Mouse (Mus musculus) hindbrain, embryonic 11.5 days (tissue): ENCODE results near the gene Dhfr. TPM values are rescaled to one million over a fixed set of nuclear protein-coding genes. Genes with fewer than 3 reads are reported as not detected.

Source experiments
- ATAC-seq: fragments of 200-750 bp; cut with Nextera tagmentation; 2 replicates; pipeline ENCODE4 v1.8.0; 2017; ENCODE audit warnings: mild to moderate bottlenecking, moderate TSS enrichment, moderate library complexity; ENCODE audit not compliant: low FRiP score
- DNase-seq: peaks from one replicate; pipeline ENCODE4 v3.0.0-alpha.2; 2015; ENCODE audit warnings: low spot score
- H3K27ac ChIP-seq: fragments of 300-500 bp; sonication (generic); 2 replicates; pipeline ENCODE4 v1.5.1; 2014; ENCODE audit warnings: mild to moderate bottlenecking, low read depth, low read length
- H3K27me3 ChIP-seq: fragments of 300-500 bp; sonication (generic); 2 replicates; pipeline ENCODE4 v1.6.1; 2014; ENCODE audit warnings: mild to moderate bottlenecking, low read length, moderate library complexity, mixed read lengths; ENCODE audit not compliant: control insufficient read depth, insufficient read depth
- H3K36me3 ChIP-seq: fragments of 300-500 bp; sonication (generic); 2 replicates; pipeline ENCODE4 v1.6.1; 2014; ENCODE audit warnings: mild to moderate bottlenecking, low read length, moderate library complexity, mixed read lengths; ENCODE audit not compliant: control insufficient read depth, insufficient read depth
- H3K4me1 ChIP-seq: fragments of 300-500 bp; sonication (generic); replicated peaks from 2 replicates; pipeline ENCODE4 v1.6.1; 2014; ENCODE audit warnings: low read length, mixed read lengths; ENCODE audit not compliant: control insufficient read depth, insufficient read depth
- H3K4me2 ChIP-seq: fragments of 300-500 bp; sonication (generic); replicated peaks from 2 replicates; pipeline ENCODE4 v1.6.1; 2014; ENCODE audit warnings: mild to moderate bottlenecking, low read depth, low read length
- H3K4me3 ChIP-seq: fragments of 300-500 bp; sonication (generic); 2 replicates; pipeline ENCODE4 v1.5.1; 2014; ENCODE audit warnings: low read depth, low read length
- H3K9ac ChIP-seq: fragments of 300-500 bp; sonication (generic); 2 replicates; pipeline ENCODE4 v1.6.1; 2014; ENCODE audit warnings: low read depth, low read length
- H3K9me3 ChIP-seq: fragments of 300-500 bp; sonication (generic); 2 replicates; pipeline ENCODE4 v1.6.1; 2016; ENCODE audit warnings: low read length; ENCODE audit not compliant: control insufficient read depth
- WGBS: fragments of 180-500 bp; shearing (Covaris S2); extraction: QIAGEN DNeasy Blood & Tissue Kit; methylation state at CpG from one replicate; pipeline ENCODE4 v1.1.7; 2014; 5-methylcytosine and 5-hydroxymethylcytosine counted together
- polyA plus RNA-seq: library from polyadenylated mRNA; unstranded; fragments of >200 nt; fragmentation: Nextera tagmentation; extraction: Ambion mirVana; gene quantifications from 2 replicates; pipeline ENCODE4 v1.2.1, GENCODE M21; 2014

Dhfr gene
- polyA plus RNA-seq, 1 experiment from 2014 or later: 20.2 TPM

GRCm38 (mm10) chr13:92336857-92337256 is 17.7 kb upstream of the Dhfr start:
- no peak overlapping the region for H3K4me2 ChIP-seq
- DNase-seq: no peak
- no peaks in the 10 kb centered on the region for H3K27me3 ChIP-seq
- no peak overlapping the region for H3K27ac ChIP-seq
- no peak overlapping the region for H3K4me3 ChIP-seq
- no peak overlapping the region for H3K9ac ChIP-seq
- H3K4me1 ChIP-seq: no peaks in the 10 kb centered on the region
- ATAC-seq: no peak
- no peaks in the 10 kb centered on the region for H3K9me3 ChIP-seq
- H3K36me3 ChIP-seq: no peaks in the 10 kb centered on the region; the same call in 1 of the 2 replicates
- 100% methylated on average over 1 of the region's 1 CpGs for WGBS

GRCm38 (mm10) chr13:92337773-92338462 is 16.6 kb upstream of the Dhfr start:
- Histone ChIP-seq H3K4me3 (no peak overlapping the region), H3K9ac (no peak overlapping the region), H3K4me1 (no peaks in the 10 kb centered on the region), H3K27ac (no peak overlapping the region), H3K36me3 (no peaks in the 10 kb centered on the region; the same call in 1 of the 2 replicates), H3K4me2 (no peak overlapping the region), H3K9me3 (no peaks in the 10 kb centered on the region), H3K27me3 (no peaks in the 10 kb centered on the region)
- ATAC-seq: no peak
- WGBS: 91% methylated on average over 6 of the region's 6 CpGs
- DNase-seq: no peak

- ATAC-seq (no peak), DNase-seq (no peak)
- Histone ChIP-seq H3K9me3 (no peaks in the 10 kb centered on the region), H3K4me2 (no peak overlapping the region), H3K4me1 (no peaks in the 10 kb centered on the region), H3K27me3 (no peaks in the 10 kb centered on the region), H3K9ac (no peak overlapping the region), H3K27ac (no peak overlapping the region), H3K4me3 (no peak overlapping the region), H3K36me3 (no peaks in the 10 kb centered on the region; the same call in 1 of the 2 replicates)
- WGBS: 90% methylated on average over 3 of the region's 3 CpGs
Observed at GRCm38 (mm10) chr13:92339787-92340186, 14.7 kb upstream of the Dhfr start.

- Histone ChIP-seq H3K36me3 (no peaks in the 10 kb centered on the region; the same call in 1 of the 2 replicates), H3K27ac (no peak overlapping the region), H3K4me3 (no peak overlapping the region), H3K4me2 (no peak overlapping the region), H3K4me1 (no peaks in the 10 kb centered on the region), H3K27me3 (no peaks in the 10 kb centered on the region), H3K9ac (no peak overlapping the region), H3K9me3 (no peaks in the 10 kb centered on the region)
- ATAC-seq (no peak), DNase-seq (no peak)
- WGBS: 97% methylated on average over 8 of the region's 8 CpGs
Observed at GRCm38 (mm10) chr13:92344033-92344432, 10.5 kb upstream of the Dhfr start.

GRCm38 (mm10) chr13:92346338-92346737 is 8.2 kb upstream of the Dhfr start:
- Histone ChIP-seq H3K36me3 (no peaks in the 10 kb centered on the region; the same call in 1 of the 2 replicates), H3K4me2 (no peak overlapping the region), H3K9ac (no peak overlapping the region), H3K4me1 (no peaks in the 10 kb centered on the region), H3K4me3 (no peak overlapping the region), H3K9me3 (no peaks in the 10 kb centered on the region), H3K27me3 (no peaks in the 10 kb centered on the region), H3K27ac (no peak overlapping the region)
- ATAC-seq (no peak), DNase-seq (no peak)
- 80% methylated on average over 5 of the region's 5 CpGs for WGBS

GRCm38 (mm10) chr13:92351100-92351499 is 3.4 kb upstream of the Dhfr start:
- no peaks in the 10 kb centered on the region; the same call in 1 of the 2 replicates for H3K36me3 ChIP-seq
- no peak overlapping the region for H3K9ac ChIP-seq
- DNase-seq (no peak), ATAC-seq (no peak)
- no peaks in the 10 kb centered on the region for H3K4me1 ChIP-seq
- no peaks in the 10 kb centered on the region for H3K27me3 ChIP-seq
- no peaks in the 10 kb centered on the region for H3K9me3 ChIP-seq
- H3K27ac ChIP-seq: no peak overlapping the region
- no peak overlapping the region for H3K4me2 ChIP-seq
- WGBS: 94% methylated on average over 6 of the region's 6 CpGs
- H3K4me3 ChIP-seq: no peak overlapping the region

GRCm38 (mm10) chr13:92353956-92354355 is 570 bp upstream of the Dhfr start:
- ATAC-seq (no peak), DNase-seq (no peak)
- Histone ChIP-seq H3K27me3 (no peaks in the 10 kb centered on the region), H3K36me3 (no peaks in the 10 kb centered on the region), H3K4me3 (peak overlapping the region; percentile 48), H3K4me1 (no peaks in the 10 kb centered on the region), H3K4me2 (peak overlapping the region; percentile 55), H3K27ac (no peak overlapping the region), H3K9me3 (no peaks in the 10 kb centered on the region), H3K9ac (peak overlapping the region; percentile 63)
- 29% methylated on average over 4 of the region's 4 CpGs for WGBS

GRCm38 (mm10) chr13:92355272-92355643 is 732 bp downstream of the Dhfr start:
- DNase-seq (no peak), ATAC-seq (peak; percentile 55)
- Histone ChIP-seq H3K4me1 (no peaks in the 10 kb centered on the region), H3K36me3 (no peaks in the 10 kb centered on the region), H3K9ac (peak overlapping the region; percentile 64), H3K27me3 (no peaks in the 10 kb centered on the region), H3K4me2 (peak overlapping the region; percentile 87), H3K4me3 (peak overlapping the region; percentile 48), H3K27ac (no peak overlapping the region), H3K9me3 (no peaks in the 10 kb centered on the region)
- under 1% methylated on average over 24 of the region's 24 CpGs for WGBS

- Histone ChIP-seq H3K27me3 (no peaks in the 10 kb centered on the region), H3K9ac (no peak overlapping the region), H3K27ac (no peak overlapping the region), H3K36me3 (no peaks in the 10 kb centered on the region), H3K4me3 (0 out of 2 replicates have a peak overlapping the region, but pooled peaks have one; percentile 48), H3K4me2 (peak overlapping the region; percentile 87; the same call in 1 of the 2 replicates), H3K9me3 (no peaks in the 10 kb centered on the region), H3K4me1 (no peaks in the 10 kb centered on the region)
- ATAC-seq: no peak
- WGBS: 75% methylated on average over 7 of the region's 7 CpGs
- DNase-seq: peak; percentile 8
Observed at GRCm38 (mm10) chr13:92356376-92356775, 1.9 kb downstream of the Dhfr start.
